Mouse (Mus musculus) cerebellum, postnatal 36 days (tissue): ENCODE measurements around the gene Ifnar2.
"Not testable (repeated sequence)": the region's sequence is repeated elsewhere in the genome, so short reads cannot be mapped to it uniquely, and the experiment has no call there.

Experiments
- DNase-seq, 2 experiments: peaks; one replicate each; pipeline ENCODE4 v3.0.0; 2021 to 2022; ENCODE audit warnings: mixed read lengths in 2 of 2

The Ifnar2 gene

GRCm38 (mm10) chr16:91432720-91433328 is 60.2 kb downstream of the Ifnar2 start:
- DNase-seq, result no peak

DNA sequence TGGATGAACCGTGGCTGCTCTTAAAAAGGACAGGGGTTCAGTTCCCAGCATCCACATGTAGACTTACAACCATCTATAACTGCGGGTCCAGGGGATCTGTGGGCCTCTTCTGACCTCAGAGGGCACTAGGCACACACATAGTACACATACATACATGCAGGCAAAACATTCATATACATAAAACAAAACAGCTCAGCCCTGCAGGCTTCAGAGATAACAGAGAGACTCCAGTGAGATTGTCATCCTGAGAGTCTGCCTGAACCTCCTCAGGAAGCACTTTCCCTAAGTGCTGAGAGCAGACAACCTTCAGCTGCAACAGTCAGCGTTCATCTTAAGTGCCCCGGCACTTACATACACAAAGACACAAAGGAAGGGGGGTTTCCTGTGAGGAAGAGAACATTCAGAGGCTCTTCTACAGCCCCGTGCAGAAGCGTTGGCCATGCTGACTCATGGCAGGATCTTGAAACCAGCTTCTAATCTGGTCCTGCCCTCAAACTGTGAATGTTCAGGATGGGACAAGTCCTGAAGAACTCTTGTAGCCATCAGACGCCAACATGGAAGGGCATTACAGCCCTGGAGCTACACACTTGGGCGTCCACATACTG is 60.8 kb downstream of the Ifnar2 start:
- no peak for DNase-seq

DNA sequence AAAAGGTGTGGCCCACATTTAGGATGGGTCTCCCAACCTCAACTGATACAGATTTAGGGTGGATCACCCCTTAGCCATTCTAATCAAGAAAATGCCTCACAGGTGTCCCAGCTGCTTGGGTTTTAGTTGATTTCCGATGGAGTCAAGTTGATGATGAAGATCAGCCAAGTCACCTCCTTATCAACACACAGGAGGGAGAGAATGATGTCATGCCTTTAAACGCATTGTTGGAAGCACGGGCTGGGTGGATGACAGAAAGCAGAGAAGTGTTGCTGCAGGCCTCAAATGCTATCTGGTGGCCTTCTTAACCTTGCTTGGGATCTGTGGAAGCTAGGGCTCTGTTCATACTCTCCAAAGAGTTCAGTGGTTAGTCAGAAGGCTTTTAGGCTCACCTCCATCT is 61.5 kb downstream of the Ifnar2 start:
- no peak for DNase-seq

DNA sequence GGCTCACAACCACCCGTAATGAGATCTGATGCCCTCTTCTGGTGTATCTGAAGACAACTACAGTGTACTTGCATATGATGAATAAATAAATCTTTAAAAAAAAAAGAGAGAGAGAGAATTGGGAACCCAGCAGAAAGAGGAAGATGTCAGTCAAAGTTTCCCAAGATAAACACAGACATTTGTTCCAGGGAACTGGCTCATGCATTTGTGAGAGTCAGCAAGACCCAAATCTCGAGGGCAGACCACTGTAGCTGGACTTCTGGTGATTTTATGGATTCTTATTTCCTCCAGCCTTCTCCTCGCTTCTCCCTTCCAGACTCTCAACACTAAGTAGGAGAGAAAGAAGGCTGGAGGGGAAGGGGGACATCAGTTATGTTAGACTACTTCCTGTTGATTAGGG is 65.5 kb downstream of the Ifnar2 start:
- DNase-seq, result no peak

GRCm38 (mm10) chr16:91438599-91438998 is 66.0 kb downstream of the Ifnar2 start:
- DNase-seq, result not testable (repeated sequence)

GRCm38 (mm10) chr16:91441366-91441765 is 68.8 kb downstream of the Ifnar2 start:
- DNase-seq, result peak in 1 of 2 experiments; percentile 11

GRCm38 (mm10) chr16:91441811-91442240 is 69.2 kb downstream of the Ifnar2 start:
- no peak for DNase-seq

DNA sequence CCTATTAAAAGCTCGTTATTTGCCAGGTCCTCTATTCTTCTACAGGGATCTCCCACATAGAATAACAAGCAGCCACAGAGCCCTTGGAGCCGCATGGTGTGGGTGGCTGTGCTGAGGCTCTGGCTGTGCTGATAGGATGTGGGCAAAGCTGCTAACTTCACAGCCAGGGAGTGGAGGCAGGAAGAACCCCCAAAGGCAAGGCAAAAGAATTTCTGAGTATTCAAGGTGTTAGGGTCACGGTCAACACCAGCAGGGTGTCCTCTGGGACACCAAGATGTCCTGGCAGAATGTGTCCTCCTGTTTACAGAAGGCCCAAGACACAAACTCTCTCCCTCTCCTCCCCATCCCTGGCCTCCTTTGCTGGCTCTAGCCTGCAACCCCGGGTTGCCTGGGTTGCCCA is 69.9 kb downstream of the Ifnar2 start:
- DNase-seq, result no peak

- no peak for DNase-seq
Measured at GRCm38 (mm10) chr16:91443211-91443611, 70.6 kb downstream of the Ifnar2 start.

DNA sequence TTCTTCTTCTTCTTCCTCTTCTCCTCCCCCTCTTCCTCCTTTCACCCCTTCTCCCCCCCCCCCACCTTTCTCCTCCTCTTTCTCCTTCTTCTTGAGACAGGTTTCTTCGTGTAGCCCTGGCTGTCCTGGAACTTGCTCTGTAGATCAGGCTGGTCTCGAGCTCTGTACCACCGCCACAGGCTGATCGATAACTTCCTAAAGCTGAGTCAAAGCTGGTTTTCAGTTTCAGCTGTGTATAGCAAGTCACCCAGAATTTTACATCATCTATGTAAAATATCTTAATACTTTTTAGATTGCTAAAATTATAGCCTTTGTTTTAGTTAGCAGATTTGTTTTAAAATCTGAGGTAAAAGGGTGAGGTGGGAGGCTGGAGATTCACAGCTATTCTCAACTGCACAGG is 72.3 kb downstream of the Ifnar2 start:
- DNase-seq, result no peak

DNA sequence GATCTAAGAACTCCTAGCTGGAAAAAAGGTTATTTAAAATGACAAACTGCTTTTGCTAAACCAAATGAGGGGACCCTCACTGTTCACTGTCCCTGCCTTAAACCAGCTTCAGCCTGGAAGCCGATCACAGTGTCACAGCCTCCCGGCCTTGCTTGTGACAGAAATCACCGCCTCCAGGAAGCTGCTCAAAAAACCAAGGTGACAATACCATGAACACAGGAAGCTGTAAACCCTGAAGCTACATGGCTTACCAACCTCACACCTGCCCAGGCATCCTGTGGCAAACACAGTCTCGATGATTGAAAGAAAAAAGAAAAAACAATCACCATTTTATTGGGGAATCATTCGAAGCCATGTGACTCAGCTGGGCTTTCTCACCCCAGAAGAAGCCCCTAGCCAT is 73.0 kb downstream of the Ifnar2 start:
- DNase-seq, result no peak

- DNase-seq, result no peak
Measured at GRCm38 (mm10) chr16:91446778-91447511, 74.4 kb downstream of the Ifnar2 start.

DNA sequence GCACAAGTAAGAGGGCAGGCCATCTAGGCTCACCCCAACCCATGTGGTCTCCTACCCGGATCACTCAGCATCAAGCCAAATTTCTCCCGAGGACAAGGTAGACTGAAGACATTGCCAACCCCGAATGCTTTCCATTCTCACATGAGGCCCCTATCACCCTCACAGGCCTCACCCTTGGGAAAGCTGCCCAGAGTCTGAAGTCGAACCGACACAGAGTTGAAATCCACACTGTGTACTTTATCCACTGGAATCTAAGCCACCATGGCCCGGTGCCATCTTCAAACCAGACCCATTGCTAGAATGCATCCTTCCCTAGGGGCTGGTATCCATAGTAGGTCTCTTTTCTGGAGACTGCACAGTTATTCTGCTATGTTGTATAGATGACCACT is 74.9 kb downstream of the Ifnar2 start:
- DNase-seq, result no peak

DNA sequence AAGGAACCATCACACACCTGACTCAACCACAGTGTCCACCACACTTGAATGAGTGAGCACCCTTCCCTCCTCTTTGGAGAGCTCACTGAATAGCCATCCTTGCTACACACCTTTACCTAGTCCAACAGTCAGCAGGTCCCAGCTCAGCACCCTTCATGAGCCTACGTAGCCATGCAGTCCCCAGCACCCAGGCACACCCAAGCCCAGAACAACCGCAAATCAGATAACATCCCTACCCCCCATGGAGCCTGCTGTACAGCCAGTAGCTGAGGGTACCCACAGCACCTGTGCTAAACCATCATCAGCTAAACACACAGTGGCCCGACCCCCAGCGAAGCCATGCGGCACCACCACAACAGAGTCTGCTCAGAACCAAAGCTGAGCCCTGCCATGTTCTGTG is 75.5 kb downstream of the Ifnar2 start:
- no peak for DNase-seq

- DNase-seq, result no peak
Measured at GRCm38 (mm10) chr16:91448895-91449294, 76.3 kb downstream of the Ifnar2 start.

DNA sequence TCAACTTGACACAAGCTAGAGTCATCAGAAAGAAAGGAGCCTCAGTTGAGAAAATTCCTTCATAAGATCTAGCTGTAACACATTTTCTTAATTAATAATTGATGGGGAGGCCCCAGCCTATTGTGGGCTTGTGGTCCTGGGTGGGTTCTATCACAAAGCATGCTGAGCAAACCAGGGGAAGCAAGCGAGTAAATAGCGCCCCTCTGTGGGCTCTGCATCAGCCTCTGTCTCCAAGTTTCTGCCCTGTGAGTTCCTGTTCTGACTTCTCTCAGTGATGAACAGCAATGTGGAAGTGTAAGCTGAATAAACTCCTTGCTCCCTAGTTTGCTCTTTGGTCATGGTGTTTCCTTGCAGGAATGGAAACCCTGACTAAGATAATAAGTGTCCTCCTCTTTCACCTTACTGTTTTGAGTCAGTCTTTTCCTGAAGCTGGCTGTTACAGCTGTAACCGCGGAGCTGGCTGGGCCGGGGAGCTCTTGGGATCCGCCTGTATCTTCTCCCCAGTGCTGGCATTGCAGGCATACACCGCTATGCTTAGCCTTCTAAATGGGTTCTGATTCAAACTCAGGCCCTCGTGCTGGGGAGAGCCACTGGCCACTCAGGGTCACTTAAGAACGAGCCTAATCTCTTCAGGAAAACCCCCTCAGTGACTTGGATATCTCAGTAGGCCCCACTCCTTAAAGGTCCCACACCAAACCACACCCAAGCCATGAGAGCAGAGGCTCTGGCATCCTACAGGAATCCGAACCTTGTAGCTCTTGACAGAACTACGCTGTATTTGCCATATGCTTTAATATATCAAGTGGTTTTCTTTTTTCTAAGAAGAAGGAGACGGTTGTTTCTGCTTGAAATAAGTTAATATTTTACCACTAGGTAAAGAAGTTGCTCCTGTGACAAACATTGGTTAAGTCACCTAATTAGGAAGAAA is 77.8 kb downstream of the Ifnar2 start:
- DNase-seq, result no peak

DNA sequence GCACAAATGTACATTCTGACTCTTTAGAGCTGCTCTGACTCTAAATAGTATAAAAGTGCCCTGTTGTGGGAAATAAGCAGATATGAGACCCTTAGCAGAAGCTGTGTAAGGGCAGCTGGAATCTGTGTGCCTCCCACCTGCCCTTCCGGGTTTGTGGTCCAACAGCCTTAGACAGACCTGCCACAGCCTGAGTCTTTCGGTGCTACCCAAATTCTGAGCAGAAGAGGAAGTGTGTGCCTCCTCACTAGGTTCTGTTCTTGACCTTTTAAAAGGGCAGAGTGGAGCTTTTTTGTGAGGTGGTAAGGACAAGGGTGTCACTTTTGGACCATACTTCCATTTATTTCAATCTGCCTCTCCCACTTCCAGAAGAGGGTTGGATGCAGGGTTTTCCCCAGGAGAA is 79.4 kb downstream of the Ifnar2 start:
- DNase-seq, result no peak

DNA sequence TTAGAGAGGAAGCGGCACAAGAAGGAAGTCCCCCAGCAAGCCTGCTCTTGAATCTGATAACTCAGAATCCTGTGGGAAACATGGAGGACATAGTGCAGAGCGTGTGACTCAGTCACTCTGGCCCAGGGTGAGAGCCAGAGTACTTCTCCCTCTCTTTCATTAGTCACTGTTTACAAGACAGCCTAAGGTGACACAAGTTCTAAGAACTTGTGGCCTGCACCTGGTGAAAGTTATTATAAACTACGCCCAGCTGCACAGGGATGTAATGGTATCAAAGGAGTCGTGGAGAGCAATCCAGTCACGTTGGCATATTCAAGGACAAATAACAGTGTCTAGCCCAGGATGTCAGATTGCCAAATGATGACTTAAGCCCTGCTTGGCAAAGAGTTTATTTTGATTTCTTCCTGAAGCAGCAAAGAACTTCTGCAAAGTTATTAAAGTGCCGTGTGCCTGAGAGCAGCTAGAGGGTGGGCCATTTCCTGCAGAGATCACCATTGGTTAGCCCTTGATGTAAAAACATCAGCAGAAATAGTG is 79.8 kb downstream of the Ifnar2 start:
- DNase-seq, result no peak
